Mouse (Mus musculus) embryonic facial prominence, embryonic 15.5 days (tissue): ENCODE measurements around the gene C1s2. TPM values are rescaled to one million over a fixed set of nuclear protein-coding genes. Genes with fewer than 3 reads are reported as not detected.
A peak's percentile ranks its signal among the peaks of the same experiment; 100 is the strongest.
"Not testable (repeated sequence)": the region's sequence is repeated elsewhere in the genome, so short reads cannot be mapped to it uniquely, and the experiment has no call there.

ENCODE experiments used
- ATAC-seq: fragments of 200-750 bp; cut with Nextera tagmentation; 2 replicates; pipeline ENCODE4 v1.8.0; 2017; ENCODE audit warnings: low read depth, moderate TSS enrichment; ENCODE audit not compliant: insufficient number of reproducible peaks, low FRiP score, low TSS enrichment
- H3K27ac ChIP-seq: fragments of 300-500 bp; sonication (generic); replicated peaks from 2 replicates; pipeline ENCODE4 v1.5.1; 2015; ENCODE audit warnings: mild to moderate bottlenecking, inconsistent platforms
- H3K27me3 ChIP-seq: fragments of 300-500 bp; sonication (generic); 2 replicates; pipeline ENCODE4 v1.6.1; 2015; ENCODE audit warnings: inconsistent platforms
- H3K36me3 ChIP-seq: fragments of 300-500 bp; sonication (generic); 2 replicates; pipeline ENCODE4 v1.6.1; 2015; ENCODE audit warnings: mild to moderate bottlenecking, inconsistent platforms
- H3K4me1 ChIP-seq: fragments of 300-500 bp; sonication (generic); 2 replicates; pipeline ENCODE4 v1.6.1; 2015; ENCODE audit warnings: inconsistent platforms
- H3K4me2 ChIP-seq: fragments of 300-500 bp; sonication (generic); replicated peaks from 2 replicates; pipeline ENCODE4 v1.6.1; 2015; ENCODE audit warnings: mild to moderate bottlenecking, inconsistent platforms
- H3K4me3 ChIP-seq: fragments of 300-500 bp; sonication (generic); replicated peaks from 2 replicates; pipeline ENCODE4 v1.5.1; 2015; ENCODE audit warnings: mild to moderate bottlenecking, inconsistent platforms
- H3K9ac ChIP-seq: fragments of 300-500 bp; sonication (generic); 2 replicates; pipeline ENCODE4 v1.6.1; 2015; ENCODE audit warnings: inconsistent platforms
- H3K9me3 ChIP-seq: fragments of 300-500 bp; sonication (generic); replicated peaks from 2 replicates; pipeline ENCODE4 v1.6.1; 2016; ENCODE audit warnings: inconsistent platforms
- WGBS: fragments of 180-500 bp; shearing (Covaris S2); methylation state at CpG from one replicate; pipeline ENCODE4 v1.1.7; 2015; 5-methylcytosine and 5-hydroxymethylcytosine counted together
- polyA plus RNA-seq: library from polyadenylated mRNA; unstranded; fragments of >200 nt; fragmentation: Nextera tagmentation; extraction: Ambion mirVana; gene quantifications from 2 replicates; pipeline ENCODE4 v1.2.1, GENCODE M21; 2015

Gene C1s2
- polyA plus RNA-seq: 0.14 and 0.21 TPM in 2 replicates

DNA sequence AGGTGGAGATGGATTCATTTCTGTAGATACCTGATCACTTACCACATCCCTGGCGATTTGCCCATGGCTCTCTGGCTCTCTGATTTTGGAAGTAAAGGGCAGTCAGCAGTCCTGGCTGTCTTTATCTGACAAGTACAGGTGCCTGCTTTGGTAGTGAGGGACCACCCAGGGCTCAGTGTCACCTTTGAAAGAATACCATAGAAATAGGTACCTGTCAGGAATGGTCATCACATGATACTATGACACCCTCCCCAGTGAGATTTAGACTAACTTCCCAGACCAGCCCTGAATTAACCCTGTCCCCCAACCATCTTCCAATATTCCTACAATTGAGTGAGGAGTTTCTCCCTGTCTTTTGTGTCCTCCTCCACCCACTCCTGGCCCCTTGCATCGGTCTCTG lies at the start of gene C1s2:
C1s2 (minus strand) TSS at position 101 of the 400 bp plus-strand sequence.
- not testable (repeated sequence) for H3K9me3 ChIP-seq, H3K36me3 ChIP-seq, ATAC-seq, H3K4me3 ChIP-seq, H3K27ac ChIP-seq, H3K9ac ChIP-seq, H3K27me3 ChIP-seq, H3K4me2 ChIP-seq, H3K4me1 ChIP-seq
- WGBS: 89% methylated on average over 2 of the region's 2 CpGs

DNA sequence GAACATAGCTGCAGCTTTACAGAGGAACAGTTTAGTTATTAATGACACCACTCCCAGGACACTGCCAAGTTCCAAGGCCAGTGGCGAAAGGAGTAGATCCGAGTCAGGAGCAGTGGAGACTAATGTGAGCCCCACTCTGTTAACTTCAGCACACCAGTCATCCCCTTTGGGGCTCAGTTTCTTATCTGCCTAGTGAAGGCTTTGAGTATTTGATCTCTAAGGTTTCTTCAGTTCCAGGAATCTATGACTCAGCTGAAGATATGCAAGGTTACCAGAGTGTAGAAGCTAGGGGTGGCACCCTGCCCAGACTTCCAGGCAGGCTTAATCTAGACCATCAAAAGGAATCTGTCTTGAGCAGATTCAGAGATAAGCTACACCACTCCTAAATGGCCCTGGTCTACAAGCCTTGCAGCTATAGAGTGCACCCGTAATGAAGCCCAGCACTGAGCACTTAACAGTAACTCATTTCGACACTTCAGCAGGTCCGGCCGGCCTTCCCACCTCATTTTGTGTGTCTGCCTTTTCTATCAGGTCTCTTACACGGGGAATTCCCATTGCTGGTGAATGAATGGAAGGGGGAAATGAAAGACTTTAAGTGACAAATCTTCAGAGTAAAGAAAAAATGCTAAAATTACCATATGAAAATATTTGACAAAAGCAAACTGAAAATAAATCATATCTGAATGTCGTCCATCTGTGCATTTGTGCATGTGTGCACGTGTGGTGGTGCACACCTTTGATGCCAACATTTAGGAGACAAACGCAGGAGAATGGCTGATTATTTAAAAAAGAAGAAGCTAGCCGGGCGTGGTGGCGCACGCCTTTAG lies 47.9 kb upstream of the C1s2 start:
- Histone ChIP-seq H3K27ac (no peak overlapping the region), H3K4me1 (0 out of 2 replicates have a peak, but pooled peaks cover 5% of the 10 kb centered on the region)
- peak; percentile 57; the same call in 1 of the 2 replicates for ATAC-seq

DNA sequence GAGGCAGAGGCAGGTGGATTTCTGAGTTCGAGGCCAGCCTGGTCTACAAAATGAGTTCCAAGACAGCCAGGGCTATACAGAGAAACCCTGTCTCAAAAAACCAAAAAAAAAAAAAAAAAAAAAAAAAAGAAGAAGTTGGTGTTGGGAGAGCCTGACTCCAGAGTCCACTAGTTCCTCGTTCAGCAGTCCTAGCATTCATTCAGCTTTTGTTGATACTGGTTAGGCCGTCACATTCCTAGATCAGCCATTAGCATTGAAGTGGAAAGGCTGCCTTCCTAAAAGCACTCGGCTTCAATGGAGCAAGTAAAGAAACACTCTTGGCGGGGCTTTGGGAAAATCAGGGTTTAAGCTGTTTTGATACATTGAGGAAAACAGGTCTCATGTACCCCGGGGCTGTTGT lies 46.4 kb upstream of the C1s2 start:
- not testable (repeated sequence) for ATAC-seq, H3K4me1 ChIP-seq, H3K36me3 ChIP-seq, H3K4me2 ChIP-seq, H3K27ac ChIP-seq, H3K9me3 ChIP-seq, H3K9ac ChIP-seq, H3K27me3 ChIP-seq, H3K4me3 ChIP-seq
- 66% methylated on average over 6 of the region's 6 CpGs for WGBS

More for the DNA sequence above, 47.9 kb upstream of the C1s2 start:
- Histone ChIP-seq H3K4me2 (no peak overlapping the region), H3K36me3 (no peaks in the 10 kb centered on the region), H3K9ac (no peak overlapping the region), H3K9me3 (no peaks in the 10 kb centered on the region), H3K4me3 (no peak overlapping the region), H3K27me3 (no peaks in the 10 kb centered on the region)
- 71% methylated on average over 14 of the region's 14 CpGs for WGBS

DNA sequence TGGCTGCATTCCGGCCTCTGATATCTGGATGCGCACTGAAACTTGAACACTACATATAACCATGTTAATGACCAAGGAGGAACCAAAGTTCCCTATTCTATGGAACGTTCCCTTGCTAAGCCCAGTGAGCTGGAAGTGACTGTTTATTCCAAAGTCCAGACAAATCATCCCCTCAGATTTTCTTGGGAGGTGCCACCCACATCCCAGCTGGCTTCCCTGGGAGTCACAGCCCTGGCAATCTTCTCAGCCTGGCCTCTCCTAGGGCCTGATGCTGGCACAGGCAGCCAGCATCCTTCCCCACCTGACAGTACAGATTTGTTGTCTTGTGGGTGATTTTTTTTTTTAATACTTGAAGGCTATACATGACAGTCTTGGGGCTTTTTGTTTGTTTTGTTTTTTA lies 43.6 kb upstream of the C1s2 start:
- no peak for ATAC-seq
- Histone ChIP-seq H3K36me3 (peaks cover 1% of the 10 kb centered on the region; the same call in 1 of the 2 replicates), H3K27me3 (no peaks in the 10 kb centered on the region), H3K4me2 (no peak overlapping the region), H3K9ac (no peak overlapping the region), H3K27ac (no peak overlapping the region), H3K4me1 (0 out of 2 replicates have a peak, but pooled peaks cover 5% of the 10 kb centered on the region), H3K9me3 (no peaks in the 10 kb centered on the region), H3K4me3 (no peak overlapping the region)
- WGBS: 92% methylated on average over 3 of the region's 3 CpGs

DNA sequence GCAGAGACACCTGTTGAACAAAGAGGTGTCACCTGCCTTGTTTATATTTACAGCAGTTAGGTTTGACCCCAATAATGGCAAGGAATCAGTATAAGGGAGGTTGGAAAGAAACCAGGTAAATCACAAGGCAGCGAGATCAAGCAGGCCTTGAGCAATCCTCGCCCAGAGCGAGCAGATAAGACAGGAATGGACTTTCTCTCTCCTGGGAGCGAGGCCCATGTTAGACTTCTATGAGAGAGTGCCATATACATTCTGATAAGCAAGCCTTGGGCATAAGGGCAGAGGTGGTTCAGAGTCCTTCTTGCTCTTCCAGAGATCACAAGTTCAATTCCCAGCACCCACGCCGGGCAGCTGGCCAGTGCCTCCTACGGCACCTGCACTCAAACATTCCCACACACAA lies 42.9 kb upstream of the C1s2 start:
- H3K4me3 ChIP-seq: no peak overlapping the region
- 93% methylated on average over 7 of the region's 7 CpGs for WGBS
- H3K36me3 ChIP-seq: peaks cover 4% of the 10 kb centered on the region; the same call in 1 of the 2 replicates
- H3K27me3 ChIP-seq: no peaks in the 10 kb centered on the region
- no peak for ATAC-seq
- no peak overlapping the region for H3K27ac ChIP-seq
- H3K9me3 ChIP-seq: no peaks in the 10 kb centered on the region
- H3K4me2 ChIP-seq: no peak overlapping the region
- H3K4me1 ChIP-seq: 0 out of 2 replicates have a peak, but pooled peaks cover 5% of the 10 kb centered on the region
- H3K9ac ChIP-seq: no peak overlapping the region

DNA sequence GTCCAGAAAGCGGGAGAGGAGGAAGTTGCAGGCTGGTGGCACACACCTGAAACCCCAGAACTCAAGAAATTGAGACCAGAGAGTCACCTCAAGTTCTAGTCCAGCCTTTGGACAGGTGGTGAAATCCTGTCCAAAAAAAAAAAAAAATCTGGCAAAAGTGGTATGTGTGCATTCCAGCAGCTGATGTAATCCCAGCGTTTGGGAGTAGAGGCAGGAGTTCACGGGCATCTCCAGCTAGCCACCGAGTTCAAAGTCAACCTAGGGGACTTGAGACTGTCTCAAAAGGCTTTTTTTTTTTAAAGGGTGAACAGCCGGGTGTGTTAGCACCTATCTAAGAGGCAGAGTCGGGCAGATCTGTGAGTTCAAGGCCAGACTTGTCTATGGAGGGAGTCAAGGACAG lies 40.3 kb upstream of the C1s2 start:
- Histone ChIP-seq H3K27me3 (no peaks in the 10 kb centered on the region), H3K4me2 (no peak overlapping the region), H3K4me3 (no peak overlapping the region), H3K9me3 (no peaks in the 10 kb centered on the region), H3K9ac (no peak overlapping the region), H3K27ac (no peak overlapping the region), H3K36me3 (peaks cover 4% of the 10 kb centered on the region; the same call in 1 of the 2 replicates), H3K4me1 (0 out of 2 replicates have a peak, but pooled peaks cover 9% of the 10 kb centered on the region)
- no peak for ATAC-seq
- 86% methylated on average over 6 of the region's 6 CpGs for WGBS

DNA sequence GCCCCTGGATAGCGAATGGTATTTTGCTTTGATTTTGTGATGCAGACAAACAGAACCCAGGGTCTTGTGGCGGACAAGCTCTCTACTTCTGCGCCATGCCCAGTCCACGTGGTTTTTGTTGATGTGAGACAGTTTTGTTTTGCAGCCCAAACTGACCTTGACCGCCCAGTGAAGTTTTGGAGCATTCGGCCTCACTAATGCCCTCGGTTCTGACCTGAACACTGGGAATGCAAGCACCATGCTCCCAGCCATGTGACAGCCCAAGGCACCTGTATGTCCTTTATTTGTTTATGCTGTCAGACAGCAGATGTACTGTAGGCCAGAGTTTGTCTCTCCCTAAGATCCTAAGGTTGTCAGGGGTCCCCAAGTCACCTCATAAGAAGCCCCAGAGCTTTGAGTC lies 38.7 kb upstream of the C1s2 start:
- no peak overlapping the region for H3K9ac ChIP-seq
- peaks cover 4% of the 10 kb centered on the region; the same call in 1 of the 2 replicates for H3K36me3 ChIP-seq
- H3K27ac ChIP-seq: no peak overlapping the region
- 97% methylated on average over 7 of the region's 7 CpGs for WGBS
- ATAC-seq: no peak
- no peaks in the 10 kb centered on the region for H3K9me3 ChIP-seq
- 0 out of 2 replicates have a peak, but pooled peaks cover 9% of the 10 kb centered on the region for H3K4me1 ChIP-seq
- no peak overlapping the region for H3K4me3 ChIP-seq
- H3K27me3 ChIP-seq: no peaks in the 10 kb centered on the region
- no peak overlapping the region for H3K4me2 ChIP-seq

DNA sequence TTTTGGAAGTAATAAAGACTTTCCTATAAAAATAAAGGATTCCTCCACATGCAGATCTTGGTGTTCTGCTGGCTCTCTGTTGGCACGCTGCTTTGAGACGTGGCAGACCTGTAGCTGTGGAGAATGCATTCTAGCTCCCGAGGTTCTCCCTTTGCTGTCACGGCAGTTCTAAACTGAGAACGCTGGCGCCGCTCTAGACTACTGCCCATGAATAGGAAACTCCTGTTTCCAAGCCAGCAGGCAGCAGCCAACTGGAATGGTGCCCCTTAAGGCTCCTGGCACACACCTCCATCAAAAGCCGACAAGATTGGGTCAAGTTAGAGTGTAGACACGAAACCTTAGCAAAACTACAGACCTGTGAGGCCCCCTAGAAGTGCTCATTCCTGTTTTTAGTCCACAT lies 37.7 kb upstream of the C1s2 start:
- WGBS: 83% methylated on average over 9 of the region's 9 CpGs

DNA sequence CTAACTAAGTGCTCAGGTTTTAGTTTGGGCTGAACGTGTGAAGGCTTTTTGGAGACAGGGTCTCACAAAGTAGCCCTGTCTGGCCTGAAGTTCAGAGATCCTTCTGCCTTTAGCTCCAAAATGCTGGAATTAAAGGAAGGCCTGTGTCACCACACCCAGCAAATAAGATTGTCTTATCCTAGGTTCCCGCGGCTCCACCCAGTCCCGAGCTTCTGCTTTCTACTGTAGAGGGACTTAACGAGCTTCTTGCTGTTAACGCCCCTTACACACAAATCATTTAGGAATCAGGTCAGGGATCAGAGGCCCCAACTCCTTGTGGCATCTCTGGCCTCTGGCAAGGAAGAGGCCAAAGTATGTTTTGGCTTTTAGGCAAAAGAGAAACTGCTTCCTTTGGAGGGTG lies 36.2 kb upstream of the C1s2 start:
- no peak for ATAC-seq
- no peaks in the 10 kb centered on the region for H3K27me3 ChIP-seq
- H3K4me1 ChIP-seq: 0 out of 2 replicates have a peak, but pooled peaks cover 9% of the 10 kb centered on the region
- 54% methylated on average over 6 of the region's 6 CpGs for WGBS
- peaks cover 4% of the 10 kb centered on the region; the same call in 1 of the 2 replicates for H3K36me3 ChIP-seq
- no peak overlapping the region for H3K27ac ChIP-seq
- no peaks in the 10 kb centered on the region for H3K9me3 ChIP-seq
- no peak overlapping the region for H3K4me3 ChIP-seq
- H3K4me2 ChIP-seq: no peak overlapping the region
- no peak overlapping the region for H3K9ac ChIP-seq

More for the DNA sequence above, 37.7 kb upstream of the C1s2 start:
- H3K36me3 ChIP-seq: peaks cover 4% of the 10 kb centered on the region; the same call in 1 of the 2 replicates
- no peak overlapping the region for H3K27ac ChIP-seq
- H3K9ac ChIP-seq: no peak overlapping the region
- ATAC-seq: no peak
- H3K27me3 ChIP-seq: no peaks in the 10 kb centered on the region
- H3K4me2 ChIP-seq: no peak overlapping the region
- H3K9me3 ChIP-seq: no peaks in the 10 kb centered on the region
- no peak overlapping the region for H3K4me3 ChIP-seq
- 0 out of 2 replicates have a peak, but pooled peaks cover 9% of the 10 kb centered on the region for H3K4me1 ChIP-seq

DNA sequence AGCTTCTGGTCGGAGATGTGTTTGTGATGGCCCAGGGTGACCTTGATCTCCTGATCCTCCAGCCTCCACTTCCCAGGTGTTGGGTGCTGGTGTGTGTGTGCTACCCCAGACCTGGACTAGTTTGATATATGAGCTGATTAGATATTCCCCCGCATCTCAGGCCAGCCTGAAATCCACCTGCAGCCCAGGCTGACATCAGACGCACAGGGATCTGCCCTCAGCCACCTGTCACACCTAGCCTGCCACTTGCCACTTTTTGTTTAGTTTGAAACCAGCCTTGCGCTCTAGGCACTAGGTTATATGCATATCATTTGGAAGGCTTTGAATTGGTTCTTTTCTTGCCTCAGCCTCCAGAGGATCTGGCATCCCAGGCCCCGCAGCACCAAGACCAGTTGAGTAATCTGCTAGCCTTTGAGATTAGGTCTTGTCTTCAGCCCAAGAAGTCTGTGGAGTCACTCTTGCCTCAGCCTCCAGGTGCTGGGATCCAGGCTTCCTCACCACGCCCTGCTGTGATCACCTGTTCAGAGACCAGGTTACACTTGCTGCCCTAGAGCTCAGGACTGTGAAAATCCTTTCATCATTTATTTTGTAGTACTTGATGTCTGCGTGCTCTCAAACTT lies 34.5 kb upstream of the C1s2 start:
- Histone ChIP-seq H3K9me3 (no peaks in the 10 kb centered on the region), H3K27me3 (no peaks in the 10 kb centered on the region), H3K36me3 (peaks cover 7% of the 10 kb centered on the region; the same call in 1 of the 2 replicates), H3K4me2 (no peak overlapping the region), H3K4me1 (0 out of 2 replicates have a peak, but pooled peaks cover 9% of the 10 kb centered on the region), H3K27ac (no peak overlapping the region), H3K9ac (no peak overlapping the region), H3K4me3 (no peak overlapping the region)
- no peak for ATAC-seq
- WGBS: 91% methylated on average over 7 of the region's 7 CpGs

DNA sequence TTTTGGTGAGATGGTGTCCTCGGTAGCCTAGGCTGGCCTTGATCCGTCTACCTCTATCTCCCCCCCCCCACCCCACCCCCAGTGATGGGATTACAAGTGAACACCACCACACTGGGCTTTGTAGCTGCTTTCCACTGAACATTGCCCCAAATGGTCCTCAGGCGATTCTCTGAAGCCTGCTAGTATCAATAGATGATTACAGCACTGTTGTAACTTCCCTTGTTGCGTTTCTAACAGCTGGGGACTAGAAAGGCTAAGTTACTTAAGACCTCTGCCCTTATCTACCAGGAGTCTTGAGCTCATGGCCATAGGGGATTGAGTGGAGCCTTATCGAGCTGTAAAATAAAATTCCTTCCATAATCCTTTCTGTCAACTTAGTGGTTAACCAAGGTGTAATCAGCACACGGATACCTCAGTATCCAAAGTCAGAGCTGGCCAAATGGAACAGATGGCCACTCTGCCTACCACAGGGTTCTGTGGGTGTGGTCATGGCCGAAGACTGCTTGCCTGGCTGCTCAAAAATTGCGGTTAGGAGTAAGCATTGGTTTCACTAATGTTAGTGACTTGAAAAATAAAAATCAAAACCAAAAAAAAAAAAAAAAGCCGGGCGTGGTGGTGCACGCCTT lies 33.5 kb upstream of the C1s2 start:
- Histone ChIP-seq H3K9ac (no peak overlapping the region), H3K9me3 (no peaks in the 10 kb centered on the region), H3K4me2 (no peak overlapping the region), H3K27ac (no peak overlapping the region), H3K36me3 (peaks cover 5% of the 10 kb centered on the region; the same call in 1 of the 2 replicates), H3K27me3 (no peaks in the 10 kb centered on the region), H3K4me3 (no peak overlapping the region), H3K4me1 (0 out of 2 replicates have a peak, but pooled peaks cover 9% of the 10 kb centered on the region)
- ATAC-seq: no peak
- 85% methylated on average over 11 of the region's 11 CpGs for WGBS
